Mouse (Mus musculus): ENCODE results near the gene Sertad1. TPM values are rescaled to one million over a fixed set of nuclear protein-coding genes. Genes with fewer than 3 reads are reported as not detected.

Sertad1 gene
- 124 TPM for polyA plus RNA-seq (2017; shearing (Covaris generic))

GRCm38 (mm10) chr7:27486770-27487697 lies at the start of gene Sertad1:
Gene Sertad1, plus strand, starts transcription at chr7:27486910.

GRCm38 (mm10) chr7:27447419-27448286 lies 39.1 kb upstream of the Sertad1 start, which contains the start of the genes Sptbn4 and Blvrb:
Gene Sptbn4, minus strand, starts transcription at chr7:27447686.
Gene Blvrb, plus strand, starts transcription at chr7:27447978.

GRCm38 (mm10) chr7:27473156-27473834 lies 13.4 kb upstream of the Sertad1 start, which contains the start of gene Sertad3:
Gene Sertad3, plus strand, starts transcription at chr7:27473768.

GRCm38 (mm10) chr7:27499036-27499435 lies 12.3 kb downstream of the Sertad1 start, which contains the start of gene Prx:
Gene Prx, plus strand, starts transcription at chr7:27499324.

GRCm38 (mm10) chr7:27522967-27523366 lies 36.3 kb downstream of the Sertad1 start, which contains the start of gene Hipk4:
Gene Hipk4, plus strand, starts transcription at chr7:27523267.

Other genes with a start within 250 kb of the Sertad1 start
- gene Numbl, start 228.5 kb upstream of the Sertad1 start, polyA plus RNA-seq (2017; shearing (Covaris generic)): 2.2 TPM
- gene Ltbp4, start 149.2 kb upstream of the Sertad1 start, polyA plus RNA-seq (2017; shearing (Covaris generic)): 1.6 TPM
- 56.3 TPM for gene Shkbp1, start 130.9 kb upstream of the Sertad1 start, polyA plus RNA-seq (2017; shearing (Covaris generic))
- gene Gm20479, start 129.5 kb upstream of the Sertad1 start, polyA plus RNA-seq (2017; shearing (Covaris generic)): 1.1 TPM
- not detected for gene Sptbn4, start 39.2 kb upstream of the Sertad1 start, polyA plus RNA-seq (2017; shearing (Covaris generic))
- gene Blvrb, start 38.9 kb upstream of the Sertad1 start, polyA plus RNA-seq (2017; shearing (Covaris generic)): 5.3 TPM
- 21.2 TPM for gene Sertad3, start 13.1 kb upstream of the Sertad1 start, polyA plus RNA-seq (2017; shearing (Covaris generic))
- 0.20 TPM for gene Prx, start 12.4 kb downstream of the Sertad1 start, polyA plus RNA-seq (2017; shearing (Covaris generic))
- gene Hipk4, start 36.4 kb downstream of the Sertad1 start, polyA plus RNA-seq (2017; shearing (Covaris generic)): not detected
- gene Pld3, start 66.3 kb downstream of the Sertad1 start, polyA plus RNA-seq (2017; shearing (Covaris generic)): 201 TPM
- gene 2310022A10Rik, start 66.3 kb downstream of the Sertad1 start, polyA plus RNA-seq (2017; shearing (Covaris generic)): 16.1 TPM
- 99.9 TPM for gene Akt2, start 104.6 kb downstream of the Sertad1 start, polyA plus RNA-seq (2017; shearing (Covaris generic))
- not detected for gene Ttc9b, start 167.0 kb downstream of the Sertad1 start, polyA plus RNA-seq (2017; shearing (Covaris generic))
- 9.9 TPM for gene Map3k10, start 187.7 kb downstream of the Sertad1 start, polyA plus RNA-seq (2017; shearing (Covaris generic))
- 0.79 TPM for gene Zfp607b, start 202.4 kb downstream of the Sertad1 start, polyA plus RNA-seq (2017; shearing (Covaris generic))
- gene Zfp60, start 244.5 kb downstream of the Sertad1 start, polyA plus RNA-seq (2017; shearing (Covaris generic)): 6.8 TPM